Mouse (Mus musculus) hematopoietic stem cell, adult 5-6 weeks (primary cell): ENCODE data around the gene 2010111I01Rik. TPM values are rescaled to one million over a fixed set of nuclear protein-coding genes. Genes with fewer than 3 reads are reported as not detected.
"Not testable (repeated sequence)": the region's sequence is repeated elsewhere in the genome, so short reads cannot be mapped to it uniquely, and the experiment has no call there.

Experiments
- ATAC-seq, 2 experiments: fragments of 125-278 bp in 1 of 2; replicated peaks in 1 of 2; 2 replicates each; pipeline ENCODE4 v1.8.0; 2016 to 2017; ENCODE audit warnings: inconsistent platforms in 2 of 2, mild to moderate bottlenecking in 2 of 2, moderate number of reproducible peaks in 2 of 2, low read depth in 1 of 2, moderate TSS enrichment in 1 of 2; ENCODE audit not compliant: low FRiP score in 2 of 2, poor library complexity in 2 of 2, severe bottlenecking in 2 of 2, insufficient read depth in 1 of 2, low TSS enrichment in 1 of 2
- total RNA-seq: library from RNA; stranded (forward); fragments of 172-1452, 232-1000 nt; gene quantifications from 2 replicates; pipeline ENCODE4 v1.2.3, GENCODE M21; 2017

Gene 2010111I01Rik
- total RNA-seq, 1 experiment from 2014 or later: 47.1 TPM

GRCm38 (mm10) chr13:63330236-63330860, 365.7 kb downstream of the 2010111I01Rik start:
- ATAC-seq: no peak

GRCm38 (mm10) chr13:63331379-63331778, 366.7 kb downstream of the 2010111I01Rik start:
- ATAC-seq: peak in 1 of 2 experiments; percentile 54; a peak in 2 of 4 replicates

GRCm38 (mm10) chr13:63332576-63333300, 368.0 kb downstream of the 2010111I01Rik start:
- 0 out of 4 replicates have a peak, but pooled peaks of 1 of the 2 experiments have one; percentile 54 for ATAC-seq

DNA sequence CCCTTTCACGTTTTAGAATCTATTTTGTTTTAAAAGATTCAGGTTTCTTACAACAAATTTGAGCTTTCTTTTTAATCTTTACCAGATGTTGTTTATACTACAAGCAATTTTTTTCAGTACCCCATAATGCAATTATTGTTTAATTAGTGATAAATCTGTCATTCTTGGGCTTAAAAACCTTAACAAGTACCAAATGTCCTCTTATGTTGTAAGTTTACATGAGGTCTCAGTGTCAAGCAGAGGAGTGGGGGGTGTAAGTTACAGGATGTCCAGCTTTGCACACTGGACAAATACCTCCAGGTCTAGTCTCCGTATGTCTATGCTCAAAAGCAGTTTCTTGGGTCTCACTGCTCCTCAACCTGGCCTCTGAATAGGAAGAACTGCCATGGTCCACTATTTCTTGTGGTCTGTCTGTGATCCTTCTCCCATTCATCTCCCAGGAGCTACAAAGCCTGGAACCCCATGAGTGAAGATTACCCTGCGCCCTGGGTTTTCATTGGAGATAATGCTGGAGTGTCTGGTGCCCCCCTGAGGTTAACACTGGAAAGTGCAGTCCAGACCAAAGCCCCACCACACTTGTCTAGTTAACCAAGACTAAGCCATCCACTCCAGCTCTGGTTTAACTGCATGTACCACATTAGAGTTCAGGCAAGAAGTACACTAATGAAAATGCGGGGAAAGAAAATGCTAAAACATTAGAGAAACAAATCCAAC, 370.9 kb downstream of the 2010111I01Rik start:
- ATAC-seq: peak; percentile 49 to 71; a peak in 2 of 4 replicates

DNA sequence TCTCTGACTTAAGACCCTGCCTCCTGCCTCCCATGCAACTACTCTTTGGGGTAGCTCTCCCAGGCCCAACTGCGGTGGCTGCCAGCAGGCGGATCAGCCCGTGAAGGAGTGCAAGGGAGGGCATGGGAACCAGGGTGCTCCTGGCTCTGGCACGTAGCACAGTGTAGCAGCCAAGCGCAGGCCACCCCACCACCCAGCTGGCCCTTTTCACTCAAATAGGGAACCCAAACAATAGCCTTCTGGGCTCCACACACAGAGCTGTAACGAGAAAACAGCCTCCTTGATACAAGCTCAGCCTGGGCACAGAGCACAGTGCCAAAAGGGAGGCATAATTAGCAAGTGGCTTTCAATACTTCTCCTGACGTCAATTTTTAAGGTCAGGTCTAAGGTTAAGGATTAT, 371.6 kb downstream of the 2010111I01Rik start:
- no peak for ATAC-seq

DNA sequence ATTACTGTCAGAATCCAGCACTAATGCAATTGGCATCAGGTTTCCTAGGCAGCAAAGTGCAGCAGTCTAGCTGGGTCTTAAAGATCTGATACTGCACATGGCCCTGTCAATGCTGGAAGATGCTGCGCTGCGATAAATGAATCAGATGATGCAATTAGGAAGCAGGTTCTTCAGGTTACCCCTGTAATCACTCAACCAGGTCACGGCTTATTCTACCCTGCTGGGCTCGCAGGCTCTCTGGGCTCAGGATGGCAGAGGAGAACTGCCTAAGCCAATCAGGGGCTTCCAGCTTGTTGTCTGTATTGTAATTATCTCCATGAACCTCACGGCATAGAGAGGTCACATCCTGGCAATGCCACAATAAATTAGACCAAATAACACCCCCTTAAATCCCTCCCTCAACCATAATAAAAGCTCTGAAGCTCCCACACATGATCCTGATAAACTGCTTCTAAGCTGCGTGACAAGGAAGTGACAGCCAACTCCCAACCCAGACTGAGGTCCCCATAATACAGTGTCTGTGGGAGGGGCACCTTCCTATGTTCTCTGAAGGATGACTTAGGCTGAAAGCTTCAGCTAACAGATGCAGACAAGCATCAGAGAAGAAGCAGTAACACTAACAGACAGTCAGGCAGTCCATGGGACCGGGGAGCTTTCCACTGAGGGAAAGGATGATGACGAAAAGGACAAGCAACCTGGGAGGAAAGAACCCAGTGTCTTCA, 372.7 kb downstream of the 2010111I01Rik start:
- no peak for ATAC-seq

GRCm38 (mm10) chr13:63339946-63340345, 375.3 kb downstream of the 2010111I01Rik start:
- ATAC-seq: no peak

DNA sequence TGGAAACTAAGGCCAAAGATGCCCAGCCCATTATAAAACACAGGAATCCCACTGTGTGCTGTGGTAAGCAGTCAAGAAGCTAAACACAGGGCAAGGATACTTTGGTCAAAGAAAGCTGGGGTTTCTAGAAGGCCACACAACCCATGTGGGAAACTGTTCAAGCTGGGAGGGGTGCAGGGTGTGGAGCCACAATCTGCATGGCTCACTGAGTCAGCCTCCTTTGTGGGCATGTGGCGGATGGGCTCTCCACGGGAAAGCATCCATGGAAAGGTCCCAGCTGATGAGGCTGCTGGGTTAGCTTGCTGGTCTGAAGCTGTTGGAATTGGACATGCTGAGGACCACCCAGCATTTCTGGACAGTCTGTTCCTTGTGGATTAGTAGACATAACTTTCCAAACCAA, 378.1 kb downstream of the 2010111I01Rik start:
- no peak for ATAC-seq

GRCm38 (mm10) chr13:63344481-63344880, 379.8 kb downstream of the 2010111I01Rik start:
- ATAC-seq: no peak

DNA sequence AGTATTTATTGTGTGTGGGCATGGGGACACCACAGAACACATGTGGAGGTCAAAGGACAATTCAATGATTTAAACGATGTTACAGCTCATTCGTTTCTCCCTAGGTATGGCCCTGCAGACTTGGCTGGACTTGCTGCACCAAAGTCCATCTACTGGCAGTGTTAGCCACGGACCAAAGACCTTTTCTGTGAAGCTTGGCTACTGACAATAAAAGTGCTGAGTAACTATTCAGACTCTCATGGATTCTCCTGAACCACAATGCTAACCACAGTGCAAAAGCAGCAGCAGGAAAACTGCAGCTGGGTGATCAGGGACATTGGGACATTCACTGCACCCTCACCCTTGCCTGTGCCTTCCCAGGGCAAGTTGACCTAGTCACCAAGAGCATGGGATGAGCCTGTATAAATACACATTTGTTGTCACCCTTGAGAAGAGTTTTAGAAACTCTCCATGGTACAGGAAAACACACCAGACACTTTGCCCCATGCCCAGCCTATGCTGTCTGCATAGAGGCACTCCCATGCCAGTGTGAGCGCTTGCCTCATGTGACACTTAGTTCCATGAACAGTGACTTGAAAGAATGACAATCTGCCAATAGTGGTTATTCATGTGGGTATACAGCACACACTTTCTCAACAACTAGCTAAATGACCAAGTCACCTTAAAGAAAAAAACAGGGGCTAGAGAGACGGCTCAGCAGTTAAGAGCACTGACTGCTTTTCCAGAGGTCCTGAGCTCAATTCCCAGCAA, 381.0 kb downstream of the 2010111I01Rik start:
- ATAC-seq: no peak

GRCm38 (mm10) chr13:63347639-63348038, 382.9 kb downstream of the 2010111I01Rik start:
- ATAC-seq: no peak

- no peak for ATAC-seq
Observed at GRCm38 (mm10) chr13:63350076-63350475, 385.4 kb downstream of the 2010111I01Rik start.

- ATAC-seq: not testable (repeated sequence)
Observed at GRCm38 (mm10) chr13:63353312-63353711, 388.6 kb downstream of the 2010111I01Rik start.

DNA sequence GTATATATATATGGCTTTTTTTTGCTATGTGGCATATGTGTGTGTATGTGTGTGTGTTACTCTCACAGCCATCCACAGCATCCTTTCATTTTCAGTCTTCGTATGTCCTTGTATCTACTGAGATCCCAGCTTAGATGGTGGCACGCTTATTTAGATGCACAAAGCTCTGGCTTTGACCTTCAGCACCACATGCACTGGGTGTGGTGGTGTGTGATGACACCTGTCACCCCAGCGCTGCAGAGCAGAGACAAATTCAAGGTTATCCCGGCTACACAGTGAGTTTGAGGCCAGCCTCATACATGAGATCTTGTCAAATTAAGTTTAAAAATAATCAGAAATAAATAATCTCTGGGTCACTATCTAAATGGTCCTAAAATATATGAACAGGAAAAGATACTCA, 391.4 kb downstream of the 2010111I01Rik start:
- ATAC-seq: no peak

GRCm38 (mm10) chr13:63356558-63356957, 391.9 kb downstream of the 2010111I01Rik start:
- peak; percentile 53 to 71; a peak in 3 of 4 replicates for ATAC-seq

GRCm38 (mm10) chr13:63359393-63359792, 394.7 kb downstream of the 2010111I01Rik start:
- no peak for ATAC-seq
